Mouse (Mus musculus): Measurements from ENCODE around the gene Rad23a.

DNA sequence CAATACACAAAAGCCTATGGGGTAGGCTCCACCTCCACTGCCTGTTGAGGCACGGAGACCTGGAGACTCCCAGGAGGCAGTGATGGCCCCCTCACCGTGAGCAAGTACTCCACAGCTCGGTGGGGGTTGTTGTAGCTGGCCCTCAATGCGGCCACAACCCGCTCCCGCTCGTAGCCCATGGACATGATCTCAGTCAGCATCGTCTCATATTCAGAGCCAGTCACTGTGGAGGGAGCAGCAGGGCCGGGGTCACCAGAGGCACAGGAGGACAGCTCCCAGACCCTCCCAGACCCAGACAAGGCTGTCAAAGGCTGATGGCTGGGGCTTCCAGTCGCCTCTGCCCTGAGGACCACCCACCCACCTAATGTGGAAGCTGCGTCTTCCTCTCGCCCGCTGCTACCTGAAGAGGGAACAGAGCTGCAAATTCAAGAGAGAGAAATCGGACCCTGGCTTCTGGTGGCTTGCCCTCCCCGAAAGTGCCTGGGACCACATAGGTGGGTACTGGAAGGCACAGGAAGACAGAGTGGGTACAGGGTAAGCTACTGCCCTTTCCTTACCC lies 2.5 kb downstream of the Rad23a start:
- TF ChIP-seq CTCF (IDR thresholded peaks at IDR 0.05; ENCODE audit: low read depth, low read length) (no peak), POLR2A (IDR thresholded peaks at IDR 0.05; ENCODE audit: borderline replicate concordance, low read depth, low read length) (no peak)

Data from bone marrow macrophage, adult 2 months (primary cell).